Mouse (Mus musculus) brain, embryonic 14.5 days (tissue): ENCODE results near the gene Vps16.

Experiments
- CTCF ChIP-seq: fragments of 200-500 bp; IDR thresholded peaks from 2 replicates; pipeline ENCODE4 v1.5.1; 2012; ENCODE audit warnings: inconsistent platforms, mild to moderate bottlenecking, moderate library complexity, borderline replicate concordance; ENCODE audit not compliant: insufficient read depth, insufficient read length; ENCODE audit errors: extremely low read depth
- POLR2A ChIP-seq: fragments of 200-500 bp; IDR thresholded peaks from 2 replicates; pipeline ENCODE4 v1.6.1; 2012; ENCODE audit warnings: mild to moderate bottlenecking, inconsistent platforms, borderline replicate concordance; ENCODE audit not compliant: poor library complexity, insufficient read depth, insufficient read length, severe bottlenecking; ENCODE audit errors: extremely low read depth

DNA sequence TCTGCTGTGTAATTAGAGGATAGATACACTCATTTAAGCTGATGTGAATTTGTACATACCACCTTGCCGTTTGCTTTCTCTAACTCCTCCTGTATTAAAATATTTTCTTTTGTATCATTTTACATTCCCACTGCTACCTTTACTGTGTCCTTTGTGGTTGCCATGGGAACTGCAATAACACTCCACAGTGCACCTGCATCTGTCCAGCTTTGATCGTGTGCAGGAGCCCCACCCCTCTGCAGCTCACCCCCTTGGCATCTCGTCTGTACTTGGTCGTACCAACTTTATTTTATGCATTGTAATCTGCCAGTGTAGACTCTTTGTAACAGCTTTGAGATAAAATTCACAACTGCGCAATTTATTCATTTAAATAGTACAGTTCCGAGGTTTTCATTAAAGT, 40.2 kb upstream of the Vps16 start:
- TF ChIP-seq CTCF (no peak), POLR2A (no peak)
